8 mouse cellular contexts compared by ENCODE assay signal in genomic region chr5:115845635-115846174, GRCm38 (mm10). TPM values are rescaled to one million over a fixed set of nuclear protein-coding genes. Genes with fewer than 3 reads are reported as not detected.
DNase-seq lines count a peak whose midpoint lies in the region; ATAC-seq and TF ChIP-seq lines count a peak whose summit lies in the region.

No protein-coding gene starts in this region.

- peak overlapping the region; percentile 89 for H3K4me2 ChIP-seq in embryonic facial prominence, embryonic 12.5 days (replicated peaks)
- peak overlapping the region; percentile 91 for H3K4me2 ChIP-seq in intestine, embryonic 16.5 days (ENCODE audit: low read depth, low read length)
- peak overlapping the region; percentile 100 for H3K4me2 ChIP-seq in midbrain, postnatal 0 days (ENCODE audit: low read depth, low read length, poor library complexity, severe bottlenecking)

- no peaks in the 10 kb centered on the region for H3K9me3 ChIP-seq in embryonic facial prominence, embryonic 12.5 days
- no peaks in the 10 kb centered on the region for H3K9me3 ChIP-seq in intestine, embryonic 16.5 days (ENCODE audit: control insufficient read depth, low read length)
- H3K9me3 ChIP-seq in midbrain, postnatal 0 days (ENCODE audit: low read length): no peaks in the 10 kb centered on the region

- H3K9ac ChIP-seq in embryonic facial prominence, embryonic 12.5 days: peak overlapping the region; percentile 78
- peak overlapping the region; percentile 81 for H3K9ac ChIP-seq in intestine, embryonic 16.5 days (ENCODE audit: low read depth, low read length)
- H3K9ac ChIP-seq in midbrain, postnatal 0 days (replicated peaks; ENCODE audit: low read length, poor library complexity, severe bottlenecking): 0 out of 2 replicates have a peak overlapping the region, but pooled peaks have one; percentile 39

- WGBS in embryonic facial prominence, embryonic 12.5 days: 33% methylated on average over 8 of the region's 8 CpGs
- WGBS in intestine, embryonic 16.5 days: 27% methylated on average over 8 of the region's 8 CpGs
- 27% methylated on average over 8 of the region's 8 CpGs for WGBS in midbrain, postnatal 0 days

- H3K27me3 ChIP-seq in embryonic facial prominence, embryonic 12.5 days: no peaks in the 10 kb centered on the region
- H3K27me3 ChIP-seq in intestine, embryonic 16.5 days (replicated peaks; ENCODE audit: control insufficient read depth, insufficient read depth, low read length): no peaks in the 10 kb centered on the region
- H3K27me3 ChIP-seq in midbrain, postnatal 0 days (ENCODE audit: insufficient read depth, low read length): no peaks in the 10 kb centered on the region

- peaks cover 20% of the 10 kb centered on the region for H3K4me1 ChIP-seq in embryonic facial prominence, embryonic 12.5 days
- H3K4me1 ChIP-seq in intestine, embryonic 16.5 days (ENCODE audit: control insufficient read depth, insufficient read depth, low read length): peaks cover 10% of the 10 kb centered on the region
- H3K4me1 ChIP-seq in midbrain, postnatal 0 days (ENCODE audit: insufficient read depth, low read length): 0 out of 2 replicates have a peak, but pooled peaks cover 4% of the 10 kb centered on the region

- peak overlapping the region; percentile 75 for H3K4me3 ChIP-seq in embryonic facial prominence, embryonic 12.5 days
- peak overlapping the region; percentile 74 for H3K4me3 ChIP-seq in intestine, embryonic 16.5 days (ENCODE audit: low read length)
- peak overlapping the region; percentile 46 for H3K4me3 ChIP-seq in midbrain, postnatal 0 days (ENCODE audit: low read depth, low read length)

- H3K27ac ChIP-seq in embryonic facial prominence, embryonic 12.5 days: no peak overlapping the region
- H3K27ac ChIP-seq in intestine, embryonic 16.5 days (ENCODE audit: low read length): no peak overlapping the region
- H3K27ac ChIP-seq in midbrain, postnatal 0 days (ENCODE audit: low read depth, low read length): no peak overlapping the region

- TF ChIP-seq CTCF in midbrain, postnatal 0 days (IDR thresholded peaks at IDR 0.05): no peak

- peak; percentile 45 for DNase-seq in kidney, adult 11 months
- no peak for DNase-seq in kidney, postnatal 10 days
- no peak for DNase-seq in midbrain, postnatal 0 days (ENCODE audit: low spot score)
- no peak for DNase-seq in gastrocnemius, postnatal 4 days (ENCODE audit: low spot score in 2 of 2)

- ATAC-seq in embryonic facial prominence, embryonic 12.5 days (ENCODE audit: insufficient number of reproducible peaks, insufficient read depth, low FRiP score, low TSS enrichment): no peak
- ATAC-seq in intestine, embryonic 16.5 days: no peak
- ATAC-seq in midbrain, postnatal 0 days (ENCODE audit: low FRiP score): no peak
- no peak for ATAC-seq in activated CD4-positive, CD25-positive, alpha-beta regulatory T cell, adult 4 months
- no peak for ATAC-seq in cerebellum, adult (ENCODE audit: insufficient number of reproducible peaks, low FRiP score, low TSS enrichment)

- H3K36me3 ChIP-seq in embryonic facial prominence, embryonic 12.5 days: peaks cover 10% of the 10 kb centered on the region
- H3K36me3 ChIP-seq in intestine, embryonic 16.5 days (ENCODE audit: control insufficient read depth, insufficient read depth, low read length): no peaks in the 10 kb centered on the region
- H3K36me3 ChIP-seq in midbrain, postnatal 0 days (ENCODE audit: insufficient read depth, low read length): no peaks in the 10 kb centered on the region

RNA-seq across cellular contexts. Expression of gene Cit, which starts 0.6 kb away (rescaled TPM):
- 36.3 and 37.7 TPM in 2 replicates for polyA plus RNA-seq in embryonic facial prominence, embryonic 12.5 days (2016; fragmentation: Nextera tagmentation; extraction: Ambion mirVana)
- polyA plus RNA-seq in intestine, embryonic 16.5 days (2015; fragmentation: Nextera tagmentation; extraction: Ambion mirVana): 20.0 and 21.5 TPM in 2 replicates
- 34.7 and 39.2 TPM in 2 replicates for total RNA-seq in midbrain, postnatal 0 days (2014; rRNA removed)
- polyA plus RNA-seq in midbrain, postnatal 0 days (2015; fragmentation: Nextera tagmentation; extraction: Ambion mirVana): 31.6 and 35.9 TPM in 2 replicates
- polyA plus RNA-seq in activated CD4-positive, CD25-positive, alpha-beta regulatory T cell, adult 4 months (2017; shearing (Covaris generic)): 10 to 100 TPM in 1 of 2 experiments, 1 to 10 TPM in 1; 7.2 to 10.2 TPM
- total RNA-seq in gastrocnemius, postnatal 4 days (2021): 10 to 100 TPM; 12.7 to 15.6 TPM
